Mouse (Mus musculus) cerebellum, adult 2 months (tissue): ENCODE results near the gene Gm3298.
"Not testable (repeated sequence)": the region's sequence is repeated elsewhere in the genome, so short reads cannot be mapped to it uniquely, and the experiment has no call there.

Source experiments
- CTCF ChIP-seq: fragments of 200-500 bp; IDR thresholded peaks from 2 replicates; pipeline ENCODE4 v1.5.1; 2011; ENCODE audit warnings: low read depth, mild to moderate bottlenecking, control low read depth, low read length, moderate library complexity, borderline replicate concordance; ENCODE audit not compliant: insufficient read depth
- POLR2A ChIP-seq: fragments of 200-500 bp; IDR thresholded peaks from 2 replicates; pipeline ENCODE4 v1.6.1; 2011; ENCODE audit warnings: low read length, control low read depth, borderline replicate concordance; ENCODE audit not compliant: insufficient read depth

- TF ChIP-seq POLR2A, CTCF: not testable (repeated sequence)
Observed at GRCm38 (mm10) chr14:5050329-5050728, 34.6 kb downstream of the Gm3298 start, which contains the start of gene 4930555G01Rik.
